Comparison of ENCODE assay signal across 8 mouse cellular contexts in the genomic region with DNA sequence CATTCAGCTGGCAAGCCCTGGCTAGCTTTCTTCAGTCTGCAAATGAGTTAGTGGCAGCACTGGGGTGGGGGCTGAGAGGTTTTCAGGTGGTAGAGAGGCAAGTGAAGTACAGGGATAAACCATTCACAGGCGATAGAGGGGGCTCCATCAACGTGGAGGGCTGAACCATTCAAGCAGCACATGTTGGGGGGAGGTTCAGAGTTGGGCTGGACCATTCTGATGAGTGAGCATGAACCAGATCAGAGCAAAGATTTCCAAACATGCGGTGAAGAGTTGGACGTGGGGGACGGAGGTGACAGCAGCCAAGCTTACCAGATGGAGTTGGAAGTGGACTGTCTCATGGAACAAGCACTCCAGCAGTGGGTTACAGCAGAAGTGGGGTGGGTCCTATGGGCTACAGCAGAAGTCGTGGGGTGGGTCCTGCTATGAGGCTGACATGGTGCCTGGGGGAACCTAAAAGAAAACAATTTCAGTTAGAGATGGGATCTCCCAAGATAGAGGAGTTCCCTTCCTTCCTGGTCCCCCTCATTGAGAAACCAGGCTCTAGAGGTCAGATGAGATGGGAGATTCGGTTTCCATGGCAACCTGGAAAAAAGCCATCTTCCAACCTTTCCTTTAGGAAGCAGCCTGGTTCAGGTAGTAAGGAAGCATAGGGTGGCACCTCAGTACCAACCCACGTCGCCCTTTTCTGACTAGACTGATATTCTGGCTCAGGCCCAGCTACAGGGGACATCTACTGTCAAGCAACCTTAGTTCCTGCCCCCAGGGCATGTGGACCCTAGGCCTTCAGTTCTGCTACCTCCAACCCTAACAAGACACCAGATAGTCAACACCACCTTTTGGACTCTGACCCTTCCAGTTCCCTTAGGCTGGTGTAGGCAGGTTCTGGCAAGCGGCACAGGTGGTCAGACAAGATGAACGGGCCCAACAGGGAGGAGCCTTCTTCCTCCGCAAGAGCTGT. TPM values are rescaled to one million over a fixed set of nuclear protein-coding genes. Genes with fewer than 3 reads are reported as not detected.
DNase-seq lines count a peak whose midpoint lies in the region; ATAC-seq and TF ChIP-seq lines count a peak whose summit lies in the region.

A gene (minus strand): TSS at position 455 of the 961 bp plus-strand sequence.

- WGBS in bone marrow, adult 2 months, result 29% methylated on average over 12 of the region's 12 CpGs
- WGBS in forebrain, embryonic 16.5 days, result 26% methylated on average over 12 of the region's 12 CpGs
- 38% methylated on average over 12 of the region's 12 CpGs for WGBS in hindbrain, embryonic 12.5 days
- WGBS in midbrain, embryonic 11.5 days, result 47% methylated on average over 12 of the region's 12 CpGs

- H3K36me3 ChIP-seq in forebrain, embryonic 16.5 days (ENCODE audit: control insufficient read depth, insufficient read depth), result no peaks in the 10 kb centered on the region
- H3K36me3 ChIP-seq in hindbrain, embryonic 12.5 days, result peaks cover 7% of the 10 kb centered on the region; the same call in 1 of the 2 replicates
- H3K36me3 ChIP-seq in midbrain, embryonic 11.5 days (ENCODE audit: control insufficient read depth, insufficient read depth, low read length), result no peaks in the 10 kb centered on the region

- peak in 1 of 2 experiments; percentile 81 for DNase-seq in layer of hippocampus, adult 18-20 months (ENCODE audit: low spot score in 2 of 2)
- no peak for DNase-seq in layer of hippocampus, adult 9-11 months
- DNase-seq in layer of hippocampus, postnatal 36 days, result peak; percentile 67 to 70
- peak; percentile 94 for DNase-seq in midbrain, embryonic 11.5 days (ENCODE audit: low spot score, missing footprints)
- DNase-seq in thymus, postnatal 36 days, result peak; percentile 61 to 71

- peak within 1 kb of the TSS; percentile 59 for H3K4me3 ChIP-seq in bone marrow, adult 2 months (replicated peaks; ENCODE audit: control insufficient read depth, low read depth, low read length)
- H3K4me3 ChIP-seq in forebrain, embryonic 16.5 days (replicated peaks; ENCODE audit: low read length), result peak within 1 kb of the TSS; percentile 75
- H3K4me3 ChIP-seq in hindbrain, embryonic 12.5 days, result peak within 1 kb of the TSS; percentile 63
- peak within 1 kb of the TSS; percentile 84 for H3K4me3 ChIP-seq in midbrain, embryonic 11.5 days (ENCODE audit: low read depth, low read length)

- H3K27me3 ChIP-seq in forebrain, embryonic 16.5 days (replicated peaks; ENCODE audit: control insufficient read depth, insufficient read depth, low read length), result no peaks in the 10 kb centered on the region
- H3K27me3 ChIP-seq in hindbrain, embryonic 12.5 days, result no peaks in the 10 kb centered on the region
- no peaks in the 10 kb centered on the region for H3K27me3 ChIP-seq in midbrain, embryonic 11.5 days (ENCODE audit: control insufficient read depth, insufficient read depth, low read length)

- no peak for TF ChIP-seq POLR2A in bone marrow, adult 2 months (IDR thresholded peaks at IDR 0.05; ENCODE audit: borderline replicate concordance, control insufficient read depth, low read depth, low read length)

- peak within 1 kb of the TSS; percentile 94 for H3K27ac ChIP-seq in bone marrow, adult 2 months (ENCODE audit: control insufficient read depth, insufficient read depth, low read depth, low read length, poor library complexity)
- H3K27ac ChIP-seq in forebrain, embryonic 16.5 days (ENCODE audit: low read length), result peak within 1 kb of the TSS; percentile 99
- peak within 1 kb of the TSS; percentile 99 for H3K27ac ChIP-seq in hindbrain, embryonic 12.5 days
- peak within 1 kb of the TSS; percentile 99 for H3K27ac ChIP-seq in midbrain, embryonic 11.5 days (ENCODE audit: low read depth, low read length)

- ATAC-seq in forebrain, embryonic 16.5 days, result no peak
- no peak for ATAC-seq in hindbrain, embryonic 12.5 days (ENCODE audit: low FRiP score)
- ATAC-seq in midbrain, embryonic 11.5 days (ENCODE audit: low FRiP score), result no peak

- no peak for TF ChIP-seq CTCF in bone marrow, adult 2 months (IDR thresholded peaks at IDR 0.05; ENCODE audit: control insufficient read depth, insufficient read depth, low read length)

- H3K4me1 ChIP-seq in bone marrow, adult 2 months (ENCODE audit: control insufficient read depth, insufficient read depth, low read length), result peaks cover 7% of the 10 kb centered on the region; the same call in 1 of the 2 replicates
- peaks cover 61% of the 10 kb centered on the region for H3K4me1 ChIP-seq in forebrain, embryonic 16.5 days (replicated peaks; ENCODE audit: control insufficient read depth, insufficient read depth, low read length)
- H3K4me1 ChIP-seq in hindbrain, embryonic 12.5 days, result peaks cover 67% of the 10 kb centered on the region
- H3K4me1 ChIP-seq in midbrain, embryonic 11.5 days (ENCODE audit: control insufficient read depth, insufficient read depth, low read length), result peaks cover 50% of the 10 kb centered on the region

- H3K9ac ChIP-seq in forebrain, embryonic 16.5 days (replicated peaks; ENCODE audit: low read depth, low read length), result peak within 1 kb of the TSS; percentile 97
- peak within 1 kb of the TSS; percentile 95 for H3K9ac ChIP-seq in hindbrain, embryonic 12.5 days
- H3K9ac ChIP-seq in midbrain, embryonic 11.5 days (ENCODE audit: low read length), result peak within 1 kb of the TSS; percentile 99

- no peaks in the 10 kb centered on the region for H3K9me3 ChIP-seq in forebrain, embryonic 16.5 days (ENCODE audit: control insufficient read depth, low read length)
- no peaks in the 10 kb centered on the region for H3K9me3 ChIP-seq in hindbrain, embryonic 12.5 days (replicated peaks)
- H3K9me3 ChIP-seq in midbrain, embryonic 11.5 days (ENCODE audit: control insufficient read depth, low read length), result no peaks in the 10 kb centered on the region

- H3K4me2 ChIP-seq in forebrain, embryonic 16.5 days (ENCODE audit: low read length), result peak within 1 kb of the TSS; percentile 96
- peak within 1 kb of the TSS; percentile 99 for H3K4me2 ChIP-seq in hindbrain, embryonic 12.5 days (replicated peaks)
- H3K4me2 ChIP-seq in midbrain, embryonic 11.5 days, result peak within 1 kb of the TSS; percentile 91

RNA-seq across cellular contexts. Expression of the gene that starts here (rescaled TPM):
- total RNA-seq in layer of hippocampus, adult 18-20 months (2021), result 10 to 100 TPM; 35.7 to 39.3 TPM
- polyA plus RNA-seq in bone marrow, adult 2 months (2011; ENCODE audit: insufficient read depth, insufficient read length, low replicate concordance, missing spikeins), result 13.7 and 29.2 TPM in 2 replicates
- polyA plus RNA-seq in forebrain, embryonic 16.5 days (2015; fragmentation: Nextera tagmentation; extraction: Ambion mirVana), result 48.4 and 52.8 TPM in 2 replicates
- 51.4 and 51.6 TPM in 2 replicates for polyA plus RNA-seq in hindbrain, embryonic 12.5 days (2016; fragmentation: Nextera tagmentation; extraction: Ambion mirVana)
- total RNA-seq in layer of hippocampus, postnatal 36 days (2021), result 10 to 100 TPM; 32.0 to 41.6 TPM
- polyA plus RNA-seq in midbrain, embryonic 11.5 days (2014; fragmentation: Nextera tagmentation; extraction: Ambion mirVana), result 30.2 and 31.7 TPM in 2 replicates
